Mouse (Mus musculus) mature B cell (primary cell): ENCODE measurements around the gene Arhgap25.
"Not testable (repeated sequence)": the region's sequence is repeated elsewhere in the genome, so short reads cannot be mapped to it uniquely, and the experiment has no call there.

Experiments used
- in situ Hi-C: fragments of 300-500 bp; cut with MboI; formaldehyde crosslinking; loops from 2 replicates; pipeline ENCODE4 v1.14.3; 2019

Gene Arhgap25

DNA sequence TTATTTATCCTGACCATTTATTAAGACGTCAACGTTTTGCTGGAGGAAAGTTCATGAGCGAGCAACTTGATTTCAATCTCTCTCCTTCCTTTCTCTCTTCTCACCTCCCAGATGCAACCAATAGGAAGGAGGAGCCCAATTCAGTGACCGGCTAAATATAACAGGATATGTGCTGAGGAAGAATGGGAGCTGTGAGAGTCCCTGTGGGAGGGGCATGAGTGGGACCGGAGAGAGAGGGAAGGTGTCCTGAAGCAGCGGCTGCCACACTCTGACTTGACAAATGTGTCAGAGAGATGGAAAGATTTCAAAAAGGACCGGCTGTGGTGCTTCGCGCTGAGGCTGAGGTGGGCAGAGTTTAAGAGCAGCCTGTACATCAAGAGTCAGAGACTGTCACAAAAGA lies 2.6 kb upstream of the Arhgap25 start:
- in situ Hi-C loops: no loop called here

DNA sequence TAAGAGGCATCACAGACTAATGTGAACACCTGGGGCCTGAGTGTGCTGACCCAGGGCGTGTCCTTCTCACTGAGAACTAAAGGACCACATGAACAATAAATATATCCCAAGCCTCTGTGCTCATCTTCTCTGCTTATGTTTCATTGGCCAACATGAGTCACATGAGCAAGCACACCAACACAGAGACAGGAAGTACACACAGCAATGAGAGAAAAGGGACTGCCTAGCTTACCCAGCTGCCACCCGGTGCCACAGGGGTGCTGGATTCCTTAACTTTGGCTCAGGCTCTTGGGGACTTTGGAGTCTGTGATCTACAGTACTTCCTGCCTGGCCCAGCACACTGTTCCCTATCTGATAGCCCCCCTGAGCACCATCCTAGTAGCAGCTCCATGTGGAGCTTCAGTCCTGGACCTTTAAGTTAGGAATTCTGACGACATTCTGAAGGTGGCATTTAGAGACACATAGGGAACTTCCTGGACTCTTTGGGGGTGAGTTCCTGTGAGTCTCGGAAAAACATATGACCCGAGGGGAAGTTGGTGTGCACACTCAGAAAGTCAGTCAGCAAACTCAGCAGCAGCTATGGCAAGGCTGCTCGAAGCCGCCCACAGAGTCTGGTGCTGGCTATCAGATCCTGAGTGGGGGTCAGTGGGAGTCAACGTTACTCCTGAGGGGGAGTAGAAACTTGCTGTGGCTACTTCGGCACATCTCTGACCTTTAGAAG lies 2.0 kb upstream of the Arhgap25 start:
- in situ Hi-C loops: no loop called here

GRCm38 (mm10) chr6:87531456-87532015 lies 1.5 kb downstream of the Arhgap25 start:
- in situ Hi-C loops: no loop called here

GRCm38 (mm10) chr6:87530386-87530785 lies 2.7 kb downstream of the Arhgap25 start:
- in situ Hi-C loops: no loop called here

- in situ Hi-C loops: no loop called here
Measured at GRCm38 (mm10) chr6:87527846-87528557, 5.1 kb downstream of the Arhgap25 start.

GRCm38 (mm10) chr6:87527366-87527765 lies 5.7 kb downstream of the Arhgap25 start:
- in situ Hi-C loops: no loop called here

DNA sequence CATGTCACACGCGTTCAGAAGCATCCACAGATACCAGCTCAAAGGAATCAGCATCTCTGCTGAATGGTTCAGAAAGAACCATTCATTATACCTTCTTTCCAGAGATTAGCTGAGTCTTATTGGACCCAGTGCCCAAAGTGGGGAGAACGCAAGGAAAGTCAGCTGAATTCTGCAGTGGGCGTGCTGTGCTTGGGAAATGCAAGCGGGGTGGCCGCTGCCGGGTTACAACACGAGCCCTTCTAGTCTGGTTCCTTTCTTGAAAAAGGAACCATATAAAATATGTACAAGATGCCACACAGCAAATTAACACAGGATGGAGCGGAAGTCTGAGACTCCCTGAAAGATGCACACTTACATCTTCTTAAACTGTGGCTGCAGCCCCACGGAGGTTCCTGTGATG lies 7.9 kb downstream of the Arhgap25 start:
- in situ Hi-C loops: no loop called here

- in situ Hi-C loops: no loop called here
Measured at GRCm38 (mm10) chr6:87524281-87524680, 8.8 kb downstream of the Arhgap25 start.

DNA sequence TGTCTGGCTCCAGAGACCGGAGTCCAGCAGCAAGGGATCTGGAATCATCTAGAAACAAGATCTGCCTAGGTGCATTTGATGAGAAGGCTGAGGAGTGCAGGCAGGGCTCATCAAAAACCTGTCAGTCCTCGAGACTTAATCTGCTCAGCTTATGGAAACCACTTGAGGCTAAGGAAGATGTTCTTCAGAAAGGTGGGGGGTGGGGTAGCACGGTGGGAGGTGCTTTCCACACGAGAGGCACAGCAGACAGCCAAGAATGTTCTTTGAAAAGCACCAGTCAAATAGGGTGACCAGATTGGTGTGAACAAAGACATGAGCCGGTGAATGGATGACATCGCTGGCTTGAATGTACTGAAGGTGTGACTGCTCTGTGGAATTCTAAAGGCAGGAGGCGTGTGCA lies 9.3 kb downstream of the Arhgap25 start:
- in situ Hi-C loops: no loop called here

- in situ Hi-C loops: no loop called here
Measured at GRCm38 (mm10) chr6:87523085-87523484, 10.0 kb downstream of the Arhgap25 start.

DNA sequence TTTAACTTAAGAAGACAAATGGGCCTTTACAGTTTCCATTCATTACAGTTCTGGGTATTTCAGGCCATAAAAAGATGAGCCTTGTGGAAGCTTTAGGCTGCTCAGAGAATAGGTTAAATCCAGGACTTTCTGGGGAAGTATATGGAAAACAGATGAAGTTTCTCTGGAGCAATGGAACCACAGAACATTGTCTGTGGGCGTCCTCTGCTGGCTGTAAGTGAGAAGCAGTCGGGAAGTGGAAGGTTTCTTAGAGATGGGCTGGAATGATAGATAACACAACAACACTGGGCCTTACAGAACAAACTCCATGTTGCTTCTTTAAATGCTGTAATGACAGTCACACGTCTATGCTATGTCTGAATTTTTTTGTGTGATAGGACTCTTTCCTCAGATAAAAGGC lies 10.8 kb downstream of the Arhgap25 start:
- in situ Hi-C loops: no loop called here

GRCm38 (mm10) chr6:87521705-87522104 lies 11.4 kb downstream of the Arhgap25 start:
- in situ Hi-C loops: not testable (repeated sequence)

GRCm38 (mm10) chr6:87520572-87520971 lies 12.5 kb downstream of the Arhgap25 start:
- in situ Hi-C loops: no loop called here

- in situ Hi-C loops: no loop called here
Measured at GRCm38 (mm10) chr6:87519809-87520208, 13.2 kb downstream of the Arhgap25 start.

DNA sequence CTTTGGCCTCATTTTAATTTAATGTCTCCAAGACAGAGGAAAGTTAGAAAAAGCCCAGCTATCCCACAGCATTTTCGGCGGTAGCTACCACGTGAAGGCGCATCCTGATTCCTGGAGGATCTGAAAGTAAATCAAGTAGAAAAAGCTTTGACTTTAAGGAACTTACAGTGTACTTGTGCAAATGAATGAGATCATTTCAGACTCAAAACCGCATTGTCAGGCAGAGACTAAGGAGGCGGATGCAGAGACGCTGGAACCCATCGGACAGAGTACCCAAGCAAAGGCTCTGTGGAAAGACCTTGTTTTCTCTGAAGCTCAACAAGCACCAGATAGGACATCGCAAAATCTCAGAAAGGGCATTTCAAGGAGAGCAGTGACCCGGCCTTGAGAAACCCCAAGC lies 14.4 kb downstream of the Arhgap25 start:
- in situ Hi-C loops: no loop called here

DNA sequence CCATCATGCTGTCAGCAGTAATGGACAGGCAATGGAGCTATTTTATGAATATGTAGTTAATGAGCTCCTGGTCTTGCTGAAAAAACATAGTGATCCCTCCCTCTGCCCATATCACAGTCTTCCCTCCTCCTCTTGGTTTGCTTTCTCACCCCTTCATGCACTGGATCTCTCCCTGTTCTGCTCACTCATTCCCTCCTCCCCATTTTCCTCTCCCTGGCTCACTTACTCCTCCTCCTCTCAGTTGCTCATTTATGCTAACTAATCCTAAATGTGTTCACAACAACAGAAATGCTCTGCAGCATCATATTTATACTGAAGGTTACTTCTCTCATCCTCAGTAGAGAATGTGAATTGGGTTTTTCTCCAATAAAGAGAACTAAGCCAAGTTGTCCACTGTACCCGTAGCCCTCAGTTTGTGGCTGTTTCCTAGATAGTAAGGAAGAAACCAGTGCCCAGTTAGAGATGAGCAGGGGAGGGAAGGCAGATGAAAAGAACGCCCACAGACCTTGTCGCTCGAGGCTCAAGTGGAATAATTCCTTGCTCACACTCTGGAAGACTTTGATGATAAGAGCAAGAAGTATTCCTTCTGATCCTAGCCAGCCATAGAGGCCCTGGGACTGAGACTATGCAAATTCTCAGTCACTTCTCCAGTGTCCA lies 15.2 kb downstream of the Arhgap25 start:
- in situ Hi-C loops: no loop called here

GRCm38 (mm10) chr6:87514321-87514720 lies 18.7 kb downstream of the Arhgap25 start:
- in situ Hi-C loops: no loop called here

DNA sequence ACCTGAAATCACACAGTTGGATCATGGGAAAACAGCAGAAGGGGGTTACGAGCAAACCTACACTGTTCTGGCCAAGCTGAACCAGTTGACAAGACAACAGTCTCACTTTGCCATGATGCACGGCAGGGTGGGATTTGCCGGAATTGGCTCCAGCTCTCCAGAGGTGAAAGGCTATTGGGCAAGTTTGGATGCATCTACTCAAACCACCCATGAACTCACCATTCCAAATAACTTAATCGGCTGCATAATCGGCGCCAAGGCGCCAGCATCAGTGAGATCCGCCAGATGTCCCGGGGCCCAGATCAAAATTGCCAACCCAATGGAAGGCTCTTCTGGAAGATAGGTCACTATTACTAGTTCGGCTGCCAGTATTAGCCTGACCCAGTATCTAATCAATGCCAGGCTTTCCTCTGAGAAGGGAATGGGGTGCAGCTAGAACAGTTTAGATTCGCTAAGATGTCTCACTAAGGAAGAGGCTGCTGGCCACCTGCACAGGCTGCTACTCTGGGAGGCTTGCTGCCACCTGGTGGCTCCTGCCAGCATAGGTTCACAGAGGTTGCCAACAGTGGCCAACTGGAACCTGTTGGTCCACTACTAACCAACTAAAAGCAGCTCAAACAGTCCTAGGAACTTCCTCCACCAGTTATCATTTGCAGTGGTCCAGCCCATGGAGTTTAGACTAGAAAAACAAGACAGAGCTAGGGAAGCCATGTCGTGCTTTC lies 19.9 kb downstream of the Arhgap25 start:
- in situ Hi-C loops: no loop called here

- in situ Hi-C loops: no loop called here
Measured at GRCm38 (mm10) chr6:87510999-87511398, 22.1 kb downstream of the Arhgap25 start.

GRCm38 (mm10) chr6:87509806-87510205 lies 23.3 kb downstream of the Arhgap25 start:
- in situ Hi-C loops: no loop called here

DNA sequence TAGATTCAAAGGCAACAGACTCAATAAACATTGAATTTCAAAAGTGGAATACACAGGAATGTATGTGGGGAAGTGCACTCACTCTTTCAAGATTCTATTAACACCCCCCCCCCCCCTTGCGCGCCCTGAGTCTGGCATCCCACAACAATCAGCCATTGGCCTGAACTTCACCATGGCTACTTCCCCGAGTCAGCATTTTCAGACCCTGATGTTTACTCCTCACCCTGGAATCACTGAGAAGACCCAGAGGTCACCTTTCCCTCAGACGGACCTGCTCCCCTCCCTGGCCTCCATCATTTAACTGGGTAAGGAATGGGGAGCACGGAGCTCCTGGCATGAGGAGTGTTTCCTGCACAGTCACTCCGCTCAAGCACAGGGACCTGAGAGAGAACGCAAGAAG lies 28.2 kb downstream of the Arhgap25 start:
- in situ Hi-C loops: no loop called here

DNA sequence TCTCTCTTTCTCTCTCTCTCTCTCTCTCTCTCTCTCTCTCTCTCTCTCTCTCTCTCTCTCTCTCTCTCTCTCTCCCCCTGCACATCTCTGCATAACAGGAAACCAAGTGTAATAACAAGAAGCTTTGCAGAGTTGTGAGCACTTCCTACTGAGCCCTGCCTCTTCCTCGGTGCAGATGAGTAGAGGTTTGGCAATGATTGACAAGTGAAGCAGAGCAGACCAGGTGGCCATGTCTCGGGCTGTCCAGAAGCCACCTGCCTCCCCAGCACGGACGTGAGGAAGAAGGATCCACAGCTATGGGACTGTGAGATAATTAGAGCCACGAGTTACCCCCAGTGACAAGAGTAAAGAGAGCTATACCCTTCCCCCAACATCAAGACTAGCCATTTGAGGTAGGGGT lies 29.1 kb downstream of the Arhgap25 start:
- in situ Hi-C loops: no loop called here
